Mouse (Mus musculus) kidney, embryonic 15.5 days (tissue): ENCODE measurements around the gene Cpox. TPM values are rescaled to one million over a fixed set of nuclear protein-coding genes. Genes with fewer than 3 reads are reported as not detected.

ENCODE experiments used
- ATAC-seq: fragments of 200-750 bp; cut with Nextera tagmentation; replicated peaks from 2 replicates; pipeline ENCODE4 v1.8.0; 2017; ENCODE audit warnings: moderate TSS enrichment; ENCODE audit not compliant: low FRiP score
- H3K27ac ChIP-seq: fragments of 300-500 bp; sonication (generic); 2 replicates; pipeline ENCODE4 v1.5.1; 2015; ENCODE audit warnings: mild to moderate bottlenecking, inconsistent platforms
- H3K27me3 ChIP-seq: fragments of 300-500 bp; sonication (generic); 2 replicates; pipeline ENCODE4 v1.6.1; 2015; ENCODE audit warnings: inconsistent platforms
- H3K36me3 ChIP-seq: fragments of 300-500 bp; sonication (generic); 2 replicates; pipeline ENCODE4 v1.6.1; 2015; ENCODE audit warnings: inconsistent platforms
- H3K4me1 ChIP-seq: fragments of 300-500 bp; sonication (generic); 2 replicates; pipeline ENCODE4 v1.6.1; 2015; ENCODE audit warnings: inconsistent platforms
- H3K4me2 ChIP-seq: fragments of 300-500 bp; sonication (generic); 2 replicates; pipeline ENCODE4 v1.6.1; 2015; ENCODE audit warnings: moderate library complexity, mild to moderate bottlenecking, inconsistent platforms
- H3K4me3 ChIP-seq: fragments of 300-500 bp; sonication (generic); replicated peaks from 2 replicates; pipeline ENCODE4 v1.5.1; 2015; ENCODE audit warnings: mild to moderate bottlenecking, inconsistent platforms
- H3K9ac ChIP-seq: fragments of 300-500 bp; sonication (generic); 2 replicates; pipeline ENCODE4 v1.6.1; 2015; ENCODE audit warnings: mild to moderate bottlenecking, inconsistent platforms
- H3K9me3 ChIP-seq: fragments of 300-500 bp; sonication (generic); replicated peaks from 2 replicates; pipeline ENCODE4 v1.6.1; 2016; ENCODE audit warnings: inconsistent platforms
- WGBS: fragments of 180-500 bp; shearing (Covaris S2); methylation state at CpG from one replicate; pipeline ENCODE4 v1.1.7; 2015; ENCODE audit warnings: mixed read lengths; 5-methylcytosine and 5-hydroxymethylcytosine counted together
- microRNA-seq: library from miRNA; unstranded; fragments of <30 nt; microRNA quantifications from one replicate; pipeline ENCODE4, GENCODE M21; 2016
- polyA plus RNA-seq: library from polyadenylated mRNA; unstranded; fragments of >200 nt; fragmentation: Nextera tagmentation; extraction: Ambion mirVana; gene quantifications from 2 replicates; pipeline ENCODE4 v1.2.1, GENCODE M21; 2015

The Cpox gene
- polyA plus RNA-seq, 1 experiment from 2014 or later, result 39.1 TPM

- no peaks in the 10 kb centered on the region for H3K9me3 ChIP-seq
- peak within 1 kb of the TSS; percentile 67 for H3K9ac ChIP-seq
- peaks cover 30% of the 10 kb centered on the region for H3K36me3 ChIP-seq
- H3K4me1 ChIP-seq, result peaks cover 7% of the 10 kb centered on the region
- H3K27ac ChIP-seq, result peak within 1 kb of the TSS; percentile 91
- H3K27me3 ChIP-seq, result no peaks in the 10 kb centered on the region
- peak; percentile 100 for ATAC-seq
- under 1% methylated on average over 35 of the region's 35 CpGs for WGBS
- H3K4me3 ChIP-seq, result peak within 1 kb of the TSS; percentile 68
- H3K4me2 ChIP-seq, result peak within 1 kb of the TSS; percentile 64
Observed at GRCm38 (mm10) chr16:58727477-58728131, 57.5 kb downstream of the Cpox start, which contains the start of gene Cldnd1. Cldnd1 (plus strand) TSS chr16:58727910.

GRCm38 (mm10) chr16:58728176-58728671, 58.1 kb downstream of the Cpox start:
- Histone ChIP-seq H3K4me3 (peak overlapping the region; percentile 68), H3K9me3 (no peaks in the 10 kb centered on the region), H3K4me2 (peak overlapping the region; percentile 64), H3K36me3 (peaks cover 36% of the 10 kb centered on the region), H3K4me1 (peaks cover 7% of the 10 kb centered on the region), H3K27me3 (no peaks in the 10 kb centered on the region), H3K27ac (peak overlapping the region; percentile 91), H3K9ac (peak overlapping the region; percentile 67)
- WGBS, result under 1% methylated on average over 29 of the region's 31 CpGs
- ATAC-seq, result peak; percentile 95

GRCm38 (mm10) chr16:58738205-58738604, 68.1 kb downstream of the Cpox start:
- no peak overlapping the region for H3K9ac ChIP-seq
- WGBS, result 82% methylated on average over 4 of the region's 4 CpGs
- H3K4me2 ChIP-seq, result no peak overlapping the region
- H3K4me3 ChIP-seq, result no peak overlapping the region
- ATAC-seq, result no peak
- no peak overlapping the region for H3K27ac ChIP-seq
- peaks cover 20% of the 10 kb centered on the region for H3K36me3 ChIP-seq
- H3K9me3 ChIP-seq, result no peaks in the 10 kb centered on the region
- no peaks in the 10 kb centered on the region for H3K27me3 ChIP-seq
- no peaks in the 10 kb centered on the region for H3K4me1 ChIP-seq

GRCm38 (mm10) chr16:58738800-58739199, 68.7 kb downstream of the Cpox start:
- no peak overlapping the region for H3K4me3 ChIP-seq
- H3K9ac ChIP-seq, result no peak overlapping the region
- no peaks in the 10 kb centered on the region for H3K9me3 ChIP-seq
- 93% methylated on average over 1 of the region's 1 CpGs for WGBS
- no peaks in the 10 kb centered on the region for H3K4me1 ChIP-seq
- H3K27me3 ChIP-seq, result no peaks in the 10 kb centered on the region
- no peak for ATAC-seq
- H3K4me2 ChIP-seq, result no peak overlapping the region
- H3K27ac ChIP-seq, result no peak overlapping the region
- peaks cover 15% of the 10 kb centered on the region for H3K36me3 ChIP-seq

GRCm38 (mm10) chr16:58740751-58741150, 70.7 kb downstream of the Cpox start:
- 88% methylated on average over 5 of the region's 5 CpGs for WGBS
- H3K9me3 ChIP-seq, result no peaks in the 10 kb centered on the region

GRCm38 (mm10) chr16:58746715-58747114, 76.6 kb downstream of the Cpox start:
- Histone ChIP-seq H3K9me3 (no peaks in the 10 kb centered on the region), H3K27ac (no peak overlapping the region), H3K36me3 (no peaks in the 10 kb centered on the region), H3K27me3 (no peaks in the 10 kb centered on the region), H3K4me1 (no peaks in the 10 kb centered on the region), H3K4me3 (no peak overlapping the region), H3K9ac (no peak overlapping the region), H3K4me2 (no peak overlapping the region)
- ATAC-seq, result no peak
- WGBS, result 72% methylated on average over 4 of the region's 4 CpGs

More at GRCm38 (mm10) chr16:58740751-58741150, 70.7 kb downstream of the Cpox start:
- ATAC-seq, result no peak
- Histone ChIP-seq H3K9ac (no peak overlapping the region), H3K36me3 (no peaks in the 10 kb centered on the region; the same call in 1 of the 2 replicates), H3K27ac (no peak overlapping the region), H3K27me3 (no peaks in the 10 kb centered on the region), H3K4me1 (no peaks in the 10 kb centered on the region), H3K4me2 (no peak overlapping the region), H3K4me3 (no peak overlapping the region)

GRCm38 (mm10) chr16:58751314-58751713, 81.2 kb downstream of the Cpox start:
- H3K4me1 ChIP-seq, result no peaks in the 10 kb centered on the region
- ATAC-seq, result no peak
- WGBS, result 15% methylated on average over 1 of the region's 1 CpGs
- no peak overlapping the region for H3K9ac ChIP-seq
- no peak overlapping the region for H3K4me3 ChIP-seq
- no peaks in the 10 kb centered on the region for H3K27me3 ChIP-seq
- no peaks in the 10 kb centered on the region for H3K9me3 ChIP-seq
- no peaks in the 10 kb centered on the region for H3K36me3 ChIP-seq
- no peak overlapping the region for H3K4me2 ChIP-seq
- H3K27ac ChIP-seq, result no peak overlapping the region

GRCm38 (mm10) chr16:58756191-58756590, 86.1 kb downstream of the Cpox start:
- Histone ChIP-seq H3K4me2 (no peak overlapping the region), H3K4me1 (no peaks in the 10 kb centered on the region), H3K36me3 (no peaks in the 10 kb centered on the region), H3K27me3 (no peaks in the 10 kb centered on the region), H3K9me3 (no peaks in the 10 kb centered on the region), H3K9ac (no peak overlapping the region), H3K27ac (no peak overlapping the region), H3K4me3 (no peak overlapping the region)
- no peak for ATAC-seq

GRCm38 (mm10) chr16:58763076-58763475, 93.0 kb downstream of the Cpox start, which contains the start of gene Olfr172:
Olfr172 (minus strand) TSS chr16:58763176.
- H3K9me3 ChIP-seq, result no peaks in the 10 kb centered on the region
- no peak within 1 kb of the TSS for H3K9ac ChIP-seq
- ATAC-seq, result no peak
- H3K36me3 ChIP-seq, result no peaks in the 10 kb centered on the region
- no peaks in the 10 kb centered on the region for H3K27me3 ChIP-seq
- H3K4me1 ChIP-seq, result no peaks in the 10 kb centered on the region
- H3K27ac ChIP-seq, result no peak within 1 kb of the TSS
- H3K4me3 ChIP-seq, result no peak within 1 kb of the TSS
- no peak within 1 kb of the TSS for H3K4me2 ChIP-seq
- 76% methylated on average over 1 of the region's 1 CpGs for WGBS

Small RNAs within 50 kb of the gene (microRNA-seq; reads per million reads assigned to microRNA genes)
- gene Gm27564, result not detected

Other genes with a start within 250 kb of the Cpox start
- 71.9 and 75.2 TPM in 2 replicates for gene St3gal6, start 146.0 kb upstream of the Cpox start, polyA plus RNA-seq
- not detected in 2 replicates for gene Gm813, start 53.3 kb upstream of the Cpox start, polyA plus RNA-seq
- not detected in 2 replicates for gene E330017A01Rik, start 31.6 kb upstream of the Cpox start, polyA plus RNA-seq
- not detected in 2 replicates for gene Gpr15, start 48.8 kb downstream of the Cpox start, polyA plus RNA-seq
- gene Cldnd1, start 57.6 kb downstream of the Cpox start, polyA plus RNA-seq, result 108 and 111 TPM in 2 replicates
- gene Olfr172, start 92.9 kb downstream of the Cpox start, polyA plus RNA-seq, result not detected in 2 replicates
- gene Olfr173, start 130.0 kb downstream of the Cpox start, polyA plus RNA-seq, result not detected in 2 replicates
- not detected in 2 replicates for gene Olfr175-ps1, start 156.5 kb downstream of the Cpox start, polyA plus RNA-seq
- gene Olfr177, start 204.5 kb downstream of the Cpox start, polyA plus RNA-seq, result not detected in 2 replicates
- gene Olfr178, start 221.8 kb downstream of the Cpox start, polyA plus RNA-seq, result not detected in 2 replicates